Mouse (Mus musculus): ENCODE data around the gene Pdcd4. TPM values are rescaled to one million over a fixed set of nuclear protein-coding genes. Genes with fewer than 3 reads are reported as not detected.
A peak's percentile ranks its signal among the peaks of the same experiment; 100 is the strongest.

Gene Pdcd4
- polyA plus RNA-seq, 1 experiment: 3.8 TPM

DNA sequence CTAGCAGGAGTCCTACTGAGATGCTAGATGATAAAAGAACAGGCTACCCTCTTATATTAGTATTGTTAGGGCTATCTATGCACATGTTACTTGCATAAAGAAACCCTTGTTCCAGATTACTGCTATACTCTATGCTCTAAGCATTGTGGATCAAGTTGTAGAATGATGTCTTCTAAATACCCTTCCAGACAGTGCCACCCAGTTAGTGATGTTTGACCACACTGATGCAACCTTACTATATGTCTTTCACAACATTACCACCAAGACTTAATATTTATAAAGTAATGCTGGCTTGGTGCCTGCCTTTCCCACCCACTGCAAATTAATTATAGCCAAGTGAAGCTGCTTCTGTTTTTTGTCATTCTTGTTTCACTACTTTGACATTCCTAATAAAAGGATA is 41.0 kb downstream of the Pdcd4 start:
- no peaks in the 10 kb centered on the region for H3K4me1 ChIP-seq (ENCODE audit: control insufficient read depth, insufficient read depth, insufficient read length, low read length)
- H3K27me3 ChIP-seq (ENCODE audit: control insufficient read depth, insufficient read depth, low read length): no peaks in the 10 kb centered on the region
- H3K27ac ChIP-seq (ENCODE audit: insufficient read depth, low read depth, low read length): no peak overlapping the region
- no peak overlapping the region for H3K4me3 ChIP-seq (ENCODE audit: low read depth, low read length)
- peaks cover 41% of the 10 kb centered on the region for H3K36me3 ChIP-seq (ENCODE audit: control insufficient read depth, insufficient read depth, low read length)
- TF ChIP-seq CTCF (IDR thresholded peaks at IDR 0.05; ENCODE audit: extremely low read depth, insufficient read length, insufficient replicate concordance, low read depth, low read length): no peak
- no peak for TF ChIP-seq POLR2A (IDR thresholded peaks at IDR 0.05; ENCODE audit: low read depth, low read length)

DNA sequence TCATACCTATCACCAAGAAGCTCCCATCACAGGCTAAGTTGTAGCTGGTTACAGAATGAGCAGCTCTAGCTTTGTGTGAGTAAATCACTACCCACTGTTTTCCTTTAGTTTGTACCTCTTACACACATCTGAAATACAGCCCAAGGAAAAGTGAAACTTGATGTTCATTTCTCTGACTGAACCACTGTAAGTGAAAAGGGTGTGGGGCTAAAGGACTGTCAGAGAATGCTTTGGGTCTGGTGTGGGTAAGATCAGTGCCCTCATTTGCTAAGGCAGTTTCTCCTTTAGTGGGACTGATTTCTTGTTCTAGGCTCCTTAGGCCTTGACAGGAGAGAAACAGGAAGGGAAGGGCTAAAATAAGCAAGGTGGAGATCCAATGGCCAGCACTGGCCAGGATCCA is 42.0 kb downstream of the Pdcd4 start:
- TF ChIP-seq POLR2A (IDR thresholded peaks at IDR 0.05; ENCODE audit: low read depth, low read length): no peak
- no peak for TF ChIP-seq CTCF (IDR thresholded peaks at IDR 0.05; ENCODE audit: extremely low read depth, insufficient read length, insufficient replicate concordance, low read depth, low read length)
- H3K4me3 ChIP-seq (ENCODE audit: low read depth, low read length): no peak overlapping the region

DNA sequence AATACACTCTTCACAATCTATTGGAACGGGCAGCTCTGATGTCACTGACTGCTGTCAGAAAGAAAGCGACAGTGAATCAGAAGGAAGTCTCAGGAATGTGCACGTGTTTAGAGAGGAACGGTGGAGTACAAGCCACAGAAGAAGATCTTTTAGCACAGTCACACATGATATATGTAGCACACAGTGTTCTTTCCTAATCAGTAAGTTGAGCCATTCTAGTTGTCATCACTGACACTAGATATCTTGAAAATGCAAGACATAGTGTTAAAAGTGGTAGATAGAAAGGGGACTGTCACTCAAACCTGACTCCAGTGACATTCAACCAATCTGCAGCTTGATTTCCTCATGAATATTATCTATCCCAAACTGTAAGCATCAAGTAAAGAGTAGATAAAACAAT is 47.4 kb downstream of the Pdcd4 start:
- WGBS: 80% methylated on average over 4 of the region's 4 CpGs
- Histone ChIP-seq H3K27me3 (ENCODE audit: control insufficient read depth, insufficient read depth, low read length) (no peaks in the 10 kb centered on the region), H3K4me1 (ENCODE audit: control insufficient read depth, insufficient read depth, insufficient read length, low read length) (no peaks in the 10 kb centered on the region), H3K27ac (ENCODE audit: insufficient read depth, low read depth, low read length) (no peak overlapping the region), H3K4me3 (ENCODE audit: low read depth, low read length) (no peak overlapping the region), H3K36me3 (ENCODE audit: control insufficient read depth, insufficient read depth, low read length) (peaks cover 10% of the 10 kb centered on the region)
- no peak for TF ChIP-seq POLR2A (IDR thresholded peaks at IDR 0.05; ENCODE audit: low read depth, low read length)
- no peak for TF ChIP-seq CTCF (IDR thresholded peaks at IDR 0.05; ENCODE audit: extremely low read depth, insufficient read length, insufficient replicate concordance, low read depth, low read length)

More for the DNA sequence above, 42.0 kb downstream of the Pdcd4 start:
- Histone ChIP-seq H3K4me1 (ENCODE audit: control insufficient read depth, insufficient read depth, insufficient read length, low read length) (no peaks in the 10 kb centered on the region), H3K27ac (ENCODE audit: insufficient read depth, low read depth, low read length) (no peak overlapping the region), H3K36me3 (ENCODE audit: control insufficient read depth, insufficient read depth, low read length) (peaks cover 35% of the 10 kb centered on the region), H3K27me3 (ENCODE audit: control insufficient read depth, insufficient read depth, low read length) (no peaks in the 10 kb centered on the region)

DNA sequence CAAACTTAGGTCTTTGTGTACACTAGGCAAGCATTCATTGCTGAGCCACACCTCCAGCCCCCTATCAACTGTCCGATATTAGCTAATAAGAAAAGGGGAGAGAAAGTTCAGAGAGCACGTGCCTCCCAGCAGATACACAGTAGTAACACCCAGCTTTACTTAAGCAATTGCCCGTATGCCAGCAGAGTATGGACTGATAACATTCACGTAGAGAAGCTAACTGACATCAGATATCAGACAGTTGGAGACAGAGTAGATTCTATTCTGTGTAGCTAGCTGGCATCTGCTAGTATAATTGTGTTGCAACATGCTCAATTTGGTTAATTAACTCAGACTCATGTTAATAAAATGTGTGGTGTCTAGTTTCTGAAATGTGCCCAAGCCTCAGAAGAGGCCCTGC is 49.1 kb downstream of the Pdcd4 start:
- no peak overlapping the region for H3K4me3 ChIP-seq (ENCODE audit: low read depth, low read length)
- H3K36me3 ChIP-seq (ENCODE audit: control insufficient read depth, insufficient read depth, low read length): peaks cover 9% of the 10 kb centered on the region
- H3K27me3 ChIP-seq (ENCODE audit: control insufficient read depth, insufficient read depth, low read length): no peaks in the 10 kb centered on the region
- peaks cover 3% of the 10 kb centered on the region; the same call in 1 of the 2 replicates for H3K4me1 ChIP-seq (ENCODE audit: control insufficient read depth, insufficient read depth, insufficient read length, low read length)
- TF ChIP-seq POLR2A (IDR thresholded peaks at IDR 0.05; ENCODE audit: low read depth, low read length): no peak
- TF ChIP-seq CTCF (IDR thresholded peaks at IDR 0.05; ENCODE audit: extremely low read depth, insufficient read length, insufficient replicate concordance, low read depth, low read length): no peak
- H3K27ac ChIP-seq (ENCODE audit: insufficient read depth, low read depth, low read length): no peak overlapping the region
- 28% methylated on average over 4 of the region's 4 CpGs for WGBS

DNA sequence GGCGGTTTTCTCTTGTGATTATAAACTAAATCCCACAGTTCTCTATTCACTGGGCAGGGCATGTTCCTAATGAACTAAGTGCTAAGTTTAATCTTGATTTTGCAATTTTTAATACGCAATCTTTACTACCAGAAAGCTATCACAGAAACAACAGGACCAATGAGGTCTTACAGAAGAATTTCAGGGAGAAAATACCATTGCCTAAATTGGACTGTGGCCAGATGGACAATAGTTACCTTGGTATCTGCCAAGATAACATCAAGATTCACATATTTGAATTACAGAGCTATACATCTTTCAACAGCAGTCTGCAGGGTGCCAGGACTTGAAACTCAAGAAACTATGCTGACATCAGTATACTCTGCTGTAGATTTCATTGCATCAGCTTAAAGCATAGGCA is 50.3 kb downstream of the Pdcd4 start:
- TF ChIP-seq POLR2A (IDR thresholded peaks at IDR 0.05; ENCODE audit: low read depth, low read length) (no peak), CTCF (IDR thresholded peaks at IDR 0.05; ENCODE audit: extremely low read depth, insufficient read length, insufficient replicate concordance, low read depth, low read length) (no peak)
- Histone ChIP-seq H3K4me3 (ENCODE audit: low read depth, low read length) (no peak overlapping the region), H3K36me3 (ENCODE audit: control insufficient read depth, insufficient read depth, low read length) (peaks cover 5% of the 10 kb centered on the region; the same call in 1 of the 2 replicates), H3K27ac (ENCODE audit: insufficient read depth, low read depth, low read length) (no peak overlapping the region), H3K4me1 (ENCODE audit: control insufficient read depth, insufficient read depth, insufficient read length, low read length) (peaks cover 5% of the 10 kb centered on the region; the same call in 1 of the 2 replicates), H3K27me3 (ENCODE audit: control insufficient read depth, insufficient read depth, low read length) (no peaks in the 10 kb centered on the region)
- 91% methylated on average over 2 of the region's 2 CpGs for WGBS

DNA sequence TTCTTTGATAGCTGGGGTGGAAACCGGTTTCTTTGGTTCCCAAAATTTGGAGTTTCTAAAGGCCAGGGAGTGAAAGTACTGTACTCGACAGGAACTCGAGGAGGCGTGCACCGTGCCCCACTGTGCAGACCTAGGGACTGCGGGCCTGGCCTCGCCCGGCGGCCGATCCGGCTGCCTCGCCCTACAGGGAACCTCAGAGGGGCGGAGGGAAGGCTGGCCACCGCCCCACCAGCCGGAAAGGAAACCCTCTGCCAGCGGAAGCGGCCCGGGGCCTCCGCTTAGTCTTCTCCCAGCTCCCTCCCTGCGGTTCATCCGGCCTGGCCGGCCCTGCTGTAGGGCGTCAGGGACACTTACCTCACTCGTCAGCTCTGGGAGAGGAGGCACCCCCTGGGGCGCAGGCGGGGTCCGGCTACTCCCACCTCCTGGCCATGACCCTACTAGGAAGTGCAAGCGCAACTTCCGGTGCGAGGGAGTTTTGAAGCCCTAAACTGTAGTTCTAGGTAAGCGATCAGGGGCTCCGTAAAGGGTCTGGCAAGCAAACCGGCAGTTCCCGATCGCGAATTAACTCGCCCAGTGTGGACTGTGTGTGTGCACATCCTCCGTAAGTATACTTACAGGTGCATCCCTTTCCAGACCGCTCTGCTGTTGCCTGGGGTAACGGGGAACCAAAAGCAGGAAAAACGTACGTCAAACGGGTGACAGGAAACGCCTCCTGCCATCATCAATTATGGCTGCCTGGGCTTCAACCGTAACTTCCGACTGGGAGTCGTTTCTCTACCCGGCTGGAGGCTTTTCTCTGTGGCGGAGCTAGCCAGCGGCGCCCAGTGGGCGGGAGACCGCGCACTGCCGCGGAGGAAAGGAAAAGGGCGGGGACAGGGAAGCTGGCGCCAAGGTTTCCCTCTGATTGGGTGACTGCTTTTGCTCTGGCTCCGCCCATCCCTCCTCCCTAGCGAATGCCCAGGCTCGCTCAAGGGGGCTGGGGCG is 52.1 kb downstream of the Pdcd4 start, which contains the start of the genes Shoc2 and Bbip1:
TSS of gene Shoc2 (plus strand) at position 505 of the 984 bp plus-strand sequence.
TSS of gene Bbip1 (minus strand) at position 826 of the 984 bp plus-strand sequence.
- Histone ChIP-seq H3K27me3 (ENCODE audit: control insufficient read depth, insufficient read depth, low read length) (no peaks in the 10 kb centered on the region), H3K4me1 (ENCODE audit: control insufficient read depth, insufficient read depth, insufficient read length, low read length) (peaks cover 5% of the 10 kb centered on the region; the same call in 1 of the 2 replicates), H3K27ac (ENCODE audit: insufficient read depth, low read depth, low read length) (peak within 1 kb of the TSS; percentile 96), H3K36me3 (ENCODE audit: control insufficient read depth, insufficient read depth, low read length) (no peaks in the 10 kb centered on the region), H3K4me3 (ENCODE audit: low read depth, low read length) (peak within 1 kb of the TSS; percentile 98)
- under 1% methylated on average over 62 of the region's 62 CpGs for WGBS
- TF ChIP-seq POLR2A (IDR thresholded peaks at IDR 0.05; ENCODE audit: low read depth, low read length) (peak; percentile 94), CTCF (IDR thresholded peaks at IDR 0.05; ENCODE audit: extremely low read depth, insufficient read length, insufficient replicate concordance, low read depth, low read length) (no peak)

DNA sequence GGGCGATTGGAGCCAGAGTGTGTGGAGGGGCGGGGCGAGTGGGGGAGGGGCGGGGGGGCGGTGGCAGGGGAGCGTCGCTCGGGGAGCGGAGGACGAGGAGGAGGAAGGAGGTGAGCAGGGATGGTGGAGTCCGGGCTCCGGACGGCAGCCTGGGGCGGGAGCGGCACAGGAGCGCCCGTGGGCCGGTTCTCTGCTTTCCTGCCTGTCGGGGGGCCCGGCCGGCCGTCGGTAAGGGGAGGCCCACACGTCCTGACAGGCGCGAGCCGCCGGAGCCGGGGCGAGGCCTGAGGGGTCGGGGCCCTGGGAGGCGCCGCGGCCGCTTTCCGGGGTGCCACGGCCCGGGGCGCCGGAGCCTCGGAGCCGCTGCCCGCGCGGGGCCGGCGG is 52.7 kb downstream of the Pdcd4 start:
- Histone ChIP-seq H3K27me3 (ENCODE audit: control insufficient read depth, insufficient read depth, low read length) (no peaks in the 10 kb centered on the region), H3K4me3 (ENCODE audit: low read depth, low read length) (peak overlapping the region; percentile 98), H3K27ac (ENCODE audit: insufficient read depth, low read depth, low read length) (peak overlapping the region; percentile 74), H3K36me3 (ENCODE audit: control insufficient read depth, insufficient read depth, low read length) (no peaks in the 10 kb centered on the region), H3K4me1 (ENCODE audit: control insufficient read depth, insufficient read depth, insufficient read length, low read length) (peaks cover 7% of the 10 kb centered on the region; the same call in 1 of the 2 replicates)
- no peak for TF ChIP-seq CTCF (IDR thresholded peaks at IDR 0.05; ENCODE audit: extremely low read depth, insufficient read length, insufficient replicate concordance, low read depth, low read length)
- peak; percentile 93 for TF ChIP-seq POLR2A (IDR thresholded peaks at IDR 0.05; ENCODE audit: low read depth, low read length)
- 1% methylated on average over 39 of the region's 47 CpGs for WGBS
